Mouse (Mus musculus) neural tube, embryonic 13.5 days (tissue): ENCODE measurements around the gene Acy3. TPM values are rescaled to one million over a fixed set of nuclear protein-coding genes. Genes with fewer than 3 reads are reported as not detected.

ENCODE experiments used
- ATAC-seq: fragments of 200-750 bp; cut with Nextera tagmentation; 2 replicates; pipeline ENCODE4 v1.8.0; 2017; ENCODE audit warnings: low read depth, mild to moderate bottlenecking, moderate TSS enrichment, moderate library complexity
- H3K27ac ChIP-seq: fragments of 300-500 bp; sonication (generic); replicated peaks from 2 replicates; pipeline ENCODE4 v1.5.1; 2015; ENCODE audit warnings: moderate library complexity, mild to moderate bottlenecking, inconsistent platforms
- H3K27me3 ChIP-seq: fragments of 300-500 bp; sonication (generic); 2 replicates; pipeline ENCODE4 v1.6.1; 2015; ENCODE audit warnings: mild to moderate bottlenecking, inconsistent platforms
- H3K36me3 ChIP-seq: fragments of 300-500 bp; sonication (generic); 2 replicates; pipeline ENCODE4 v1.6.1; 2015; ENCODE audit warnings: mild to moderate bottlenecking, inconsistent platforms
- H3K4me1 ChIP-seq: fragments of 300-500 bp; sonication (generic); replicated peaks from 2 replicates; pipeline ENCODE4 v1.6.1; 2015; ENCODE audit warnings: inconsistent platforms
- H3K4me2 ChIP-seq: fragments of 300-500 bp; sonication (generic); 2 replicates; pipeline ENCODE4 v1.6.1; 2015; ENCODE audit warnings: inconsistent platforms, mild to moderate bottlenecking, moderate library complexity
- H3K4me3 ChIP-seq: fragments of 300-500 bp; sonication (generic); 2 replicates; pipeline ENCODE4 v1.5.1; 2015; ENCODE audit warnings: mild to moderate bottlenecking, inconsistent platforms
- H3K9ac ChIP-seq: fragments of 300-500 bp; sonication (generic); 2 replicates; pipeline ENCODE4 v1.6.1; 2015; ENCODE audit warnings: moderate library complexity, mild to moderate bottlenecking, inconsistent platforms
- H3K9me3 ChIP-seq: fragments of 300-500 bp; sonication (generic); 2 replicates; pipeline ENCODE4 v1.6.1; 2016; ENCODE audit warnings: inconsistent platforms
- WGBS: fragments of 180-500 bp; shearing (Covaris S2); methylation state at CpG from one replicate; pipeline ENCODE4 v1.1.7; 2015; 5-methylcytosine and 5-hydroxymethylcytosine counted together
- polyA plus RNA-seq: library from polyadenylated mRNA; unstranded; fragments of >200 nt; fragmentation: Nextera tagmentation; extraction: Ambion mirVana; gene quantifications from 2 replicates; pipeline ENCODE4 v1.2.1, GENCODE M21; 2015

Acy3 gene
- polyA plus RNA-seq, 1 experiment from 2014 or later = 3.9 TPM

- peaks cover 20% of the 10 kb centered on the region for H3K4me1 ChIP-seq
- no peaks in the 10 kb centered on the region for H3K9me3 ChIP-seq
- no peak overlapping the region; the same call in 1 of the 2 replicates for H3K4me3 ChIP-seq
- peaks cover 49% of the 10 kb centered on the region for H3K36me3 ChIP-seq
- no peaks in the 10 kb centered on the region for H3K27me3 ChIP-seq
- no peak for ATAC-seq
- no peak overlapping the region for H3K4me2 ChIP-seq
- H3K27ac ChIP-seq = no peak overlapping the region
- 94% methylated on average over 5 of the region's 5 CpGs for WGBS
- no peak overlapping the region; the same call in 1 of the 2 replicates for H3K9ac ChIP-seq
These were observed 24.7 kb downstream of the Acy3 start for GRCm38 (mm10) chr19:4011086-4011485.

DNA sequence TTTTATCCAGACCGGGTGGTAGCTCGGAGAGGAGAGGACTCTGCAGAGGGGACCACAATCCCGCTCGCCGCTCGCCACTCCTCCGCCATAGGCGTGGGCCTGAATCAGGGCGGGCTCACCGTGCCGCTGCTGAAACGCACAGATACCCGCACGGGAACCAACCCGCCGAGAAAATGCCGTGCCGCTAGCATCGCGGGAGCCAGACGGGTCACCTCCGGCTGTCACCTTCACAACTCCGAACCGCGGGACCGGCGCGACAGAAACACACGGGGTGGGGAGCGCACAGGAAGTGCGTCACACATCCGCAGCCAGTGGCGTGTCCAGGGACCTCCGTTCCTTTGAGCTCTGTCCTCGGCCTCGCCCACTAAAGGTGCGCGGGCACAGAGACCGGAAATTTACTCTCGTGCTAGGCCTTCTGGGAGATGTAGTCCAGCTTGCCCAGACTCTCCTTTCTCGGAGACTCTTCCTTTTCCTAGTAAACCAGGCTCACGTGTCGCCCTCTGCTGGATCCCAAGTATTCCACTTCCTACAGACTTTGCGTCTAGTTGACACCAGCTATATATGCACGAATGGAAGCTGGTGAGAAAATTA lies 26.2 kb downstream of the Acy3 start, which contains the start of gene Ndufv1:
Ndufv1 (minus strand) TSS at position 375 of the 591 bp plus-strand sequence.
- ATAC-seq = peak; percentile 99
- peak within 1 kb of the TSS; percentile 79 for H3K4me3 ChIP-seq
- under 1% methylated on average over 45 of the region's 45 CpGs for WGBS
- no peaks in the 10 kb centered on the region for H3K27me3 ChIP-seq
- H3K4me1 ChIP-seq = peaks cover 20% of the 10 kb centered on the region
- H3K36me3 ChIP-seq = peaks cover 34% of the 10 kb centered on the region
- H3K4me2 ChIP-seq = peak within 1 kb of the TSS; percentile 61
- H3K27ac ChIP-seq = peak within 1 kb of the TSS; percentile 73
- peak within 1 kb of the TSS; percentile 80 for H3K9ac ChIP-seq
- no peaks in the 10 kb centered on the region for H3K9me3 ChIP-seq

DNA sequence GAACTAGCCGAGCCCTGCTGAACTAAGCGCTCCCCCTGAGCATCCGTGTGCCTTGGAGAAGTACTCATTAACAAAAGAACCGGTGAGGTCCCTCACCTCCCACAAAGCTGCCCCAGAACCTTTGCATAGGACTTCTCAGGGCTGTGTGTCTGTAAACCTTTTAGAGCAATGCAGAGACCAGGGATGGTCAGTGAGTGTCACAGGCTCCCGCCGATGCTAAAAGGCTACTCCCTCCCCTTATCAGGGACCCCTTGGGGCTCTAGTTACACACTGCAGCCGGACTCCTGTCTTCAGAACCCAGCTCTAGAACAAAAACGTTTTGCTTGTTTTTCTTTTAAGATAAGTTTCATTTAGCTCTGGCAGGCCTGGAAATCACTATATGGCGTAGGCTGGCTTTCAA lies 26.7 kb downstream of the Acy3 start:
- no peak; the same call in 1 of the 2 replicates for ATAC-seq

GRCm38 (mm10) chr19:4014802-4015201 lies 28.4 kb downstream of the Acy3 start:
- Histone ChIP-seq H3K9ac (no peak overlapping the region), H3K9me3 (no peaks in the 10 kb centered on the region), H3K36me3 (peaks cover 11% of the 10 kb centered on the region)

More for the DNA sequence above, 26.7 kb downstream of the Acy3 start:
- Histone ChIP-seq H3K4me2 (peak overlapping the region; percentile 47), H3K27me3 (no peaks in the 10 kb centered on the region), H3K36me3 (peaks cover 29% of the 10 kb centered on the region), H3K9me3 (no peaks in the 10 kb centered on the region), H3K4me3 (peak overlapping the region; percentile 79), H3K4me1 (peaks cover 20% of the 10 kb centered on the region), H3K9ac (peak overlapping the region; percentile 44), H3K27ac (no peak overlapping the region)
- 21% methylated on average over 9 of the region's 9 CpGs for WGBS

GRCm38 (mm10) chr19:4015635-4016034 lies 29.3 kb downstream of the Acy3 start:
- 64% methylated on average over 5 of the region's 5 CpGs for WGBS
- no peak overlapping the region for H3K4me2 ChIP-seq
- no peak for ATAC-seq
- 0 out of 2 replicates have a peak overlapping the region, but pooled peaks have one; percentile 5 for H3K9ac ChIP-seq
- no peak overlapping the region for H3K27ac ChIP-seq
- H3K4me1 ChIP-seq = peaks cover 20% of the 10 kb centered on the region
- H3K4me3 ChIP-seq = no peak overlapping the region
- H3K9me3 ChIP-seq = no peaks in the 10 kb centered on the region
- H3K36me3 ChIP-seq = peaks cover 4% of the 10 kb centered on the region; the same call in 1 of the 2 replicates
- H3K27me3 ChIP-seq = no peaks in the 10 kb centered on the region

More at GRCm38 (mm10) chr19:4014802-4015201, 28.4 kb downstream of the Acy3 start:
- no peak for ATAC-seq
- Histone ChIP-seq H3K4me3 (no peak overlapping the region), H3K27me3 (no peaks in the 10 kb centered on the region), H3K4me1 (peaks cover 20% of the 10 kb centered on the region), H3K27ac (no peak overlapping the region), H3K4me2 (no peak overlapping the region)

- Histone ChIP-seq H3K4me2 (no peak overlapping the region), H3K4me3 (no peak overlapping the region), H3K4me1 (peaks cover 5% of the 10 kb centered on the region; the same call in 1 of the 2 replicates), H3K9me3 (no peaks in the 10 kb centered on the region), H3K9ac (0 out of 2 replicates have a peak overlapping the region, but pooled peaks have one; percentile 26), H3K27ac (no peak overlapping the region), H3K27me3 (no peaks in the 10 kb centered on the region), H3K36me3 (no peaks in the 10 kb centered on the region)
- no peak for ATAC-seq
- WGBS = 74% methylated on average over 10 of the region's 10 CpGs
These were observed 31.7 kb downstream of the Acy3 start for GRCm38 (mm10) chr19:4017921-4018587.

- no peak overlapping the region for H3K4me2 ChIP-seq
- 0 out of 2 replicates have a peak overlapping the region, but pooled peaks have one; percentile 38 for H3K9ac ChIP-seq
- no peaks in the 10 kb centered on the region; the same call in 1 of the 2 replicates for H3K4me1 ChIP-seq
- WGBS = 31% methylated on average over 18 of the region's 18 CpGs
- no peak overlapping the region for H3K4me3 ChIP-seq
- H3K27me3 ChIP-seq = no peaks in the 10 kb centered on the region
- no peaks in the 10 kb centered on the region for H3K9me3 ChIP-seq
- peak; percentile 82 for ATAC-seq
- no peaks in the 10 kb centered on the region for H3K36me3 ChIP-seq
- no peak overlapping the region for H3K27ac ChIP-seq
These were observed 32.6 kb downstream of the Acy3 start for GRCm38 (mm10) chr19:4018743-4019583.

GRCm38 (mm10) chr19:4023185-4023584 lies 36.8 kb downstream of the Acy3 start:
- Histone ChIP-seq H3K27me3 (no peaks in the 10 kb centered on the region), H3K4me2 (no peak overlapping the region), H3K4me1 (no peaks in the 10 kb centered on the region; the same call in 1 of the 2 replicates), H3K36me3 (no peaks in the 10 kb centered on the region), H3K9me3 (no peaks in the 10 kb centered on the region), H3K9ac (no peak overlapping the region), H3K27ac (no peak overlapping the region), H3K4me3 (no peak overlapping the region)
- no peak for ATAC-seq
- 81% methylated on average over 7 of the region's 7 CpGs for WGBS

DNA sequence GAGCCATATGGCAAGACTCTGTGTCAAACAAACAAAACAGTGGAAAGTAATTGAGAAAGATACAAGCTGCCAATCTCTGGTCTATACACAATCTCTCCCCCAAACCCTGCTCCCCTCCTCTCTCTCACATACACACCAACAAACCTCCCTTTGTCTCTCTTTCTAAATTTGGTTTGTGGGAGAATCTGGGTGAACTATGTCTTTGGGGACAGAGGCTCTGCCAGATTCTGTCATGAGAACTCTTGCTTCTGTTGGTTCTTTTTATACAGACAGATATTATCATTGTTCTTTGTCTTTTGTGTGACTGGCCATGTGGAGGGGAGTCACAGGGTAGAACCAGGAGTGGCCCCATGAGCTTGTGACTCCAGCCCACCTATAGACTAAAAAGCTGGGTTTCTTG lies 41.2 kb downstream of the Acy3 start:
- Histone ChIP-seq H3K4me3 (no peak overlapping the region), H3K27ac (no peak overlapping the region), H3K4me1 (no peaks in the 10 kb centered on the region), H3K27me3 (no peaks in the 10 kb centered on the region), H3K9me3 (no peaks in the 10 kb centered on the region), H3K4me2 (no peak overlapping the region), H3K9ac (no peak overlapping the region), H3K36me3 (no peaks in the 10 kb centered on the region)
- no peak for ATAC-seq

GRCm38 (mm10) chr19:4032668-4033067 lies 46.3 kb downstream of the Acy3 start:
- 68% methylated on average over 7 of the region's 7 CpGs for WGBS

DNA sequence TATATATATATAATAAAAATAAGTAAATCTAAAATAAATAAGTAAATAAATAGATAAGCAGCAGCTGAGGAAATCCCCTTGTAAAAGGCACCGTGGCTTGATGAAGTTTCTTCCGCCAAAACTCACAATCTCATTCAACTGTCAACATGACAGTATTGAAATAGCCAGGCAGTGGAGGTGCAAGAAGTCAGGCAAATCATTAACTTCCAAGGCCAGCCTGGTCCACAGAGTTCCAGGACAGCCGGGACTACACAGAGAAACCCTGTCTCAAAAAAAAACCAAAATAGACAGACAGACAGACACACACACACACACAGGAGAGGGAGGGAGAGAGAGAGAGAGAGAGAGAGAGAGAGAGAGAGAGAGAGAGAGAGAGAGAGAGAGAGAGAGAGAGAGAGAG lies 46.9 kb downstream of the Acy3 start:
- no peak for ATAC-seq
- Histone ChIP-seq H3K4me3 (no peak overlapping the region), H3K4me1 (peaks cover 19% of the 10 kb centered on the region; the same call in 1 of the 2 replicates), H3K9ac (no peak overlapping the region), H3K36me3 (peaks cover 4% of the 10 kb centered on the region), H3K27me3 (no peaks in the 10 kb centered on the region), H3K9me3 (no peaks in the 10 kb centered on the region), H3K4me2 (no peak overlapping the region), H3K27ac (no peak overlapping the region)
- WGBS = 73% methylated on average over 3 of the region's 3 CpGs

More at GRCm38 (mm10) chr19:4032668-4033067, 46.3 kb downstream of the Acy3 start:
- no peaks in the 10 kb centered on the region for H3K27me3 ChIP-seq
- no peak overlapping the region for H3K4me3 ChIP-seq
- H3K27ac ChIP-seq = no peak overlapping the region
- H3K9me3 ChIP-seq = no peaks in the 10 kb centered on the region
- no peak overlapping the region for H3K4me2 ChIP-seq
- H3K36me3 ChIP-seq = peaks cover 4% of the 10 kb centered on the region
- no peak overlapping the region for H3K9ac ChIP-seq
- H3K4me1 ChIP-seq = peaks cover 13% of the 10 kb centered on the region; the same call in 1 of the 2 replicates
- ATAC-seq = no peak

DNA sequence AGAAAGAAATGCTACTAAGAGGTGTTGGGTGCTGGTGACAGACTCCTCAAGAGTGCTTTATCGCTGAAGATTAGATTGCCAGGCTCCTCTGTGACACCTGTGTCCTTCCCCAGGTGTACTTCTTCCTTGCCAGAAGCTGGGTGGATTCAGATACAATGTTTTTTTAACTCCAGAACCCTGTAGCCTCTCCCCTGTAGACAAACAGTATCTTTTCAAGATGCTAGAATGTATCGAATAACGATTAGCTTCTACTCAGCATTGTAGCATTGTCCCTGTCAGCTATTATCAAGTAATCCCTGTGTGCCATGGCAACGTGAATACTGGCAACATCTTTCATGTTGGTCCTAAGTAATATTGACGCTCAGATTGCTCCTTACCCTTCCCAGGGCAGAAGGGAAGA lies 47.4 kb downstream of the Acy3 start:
- no peak overlapping the region for H3K9ac ChIP-seq
- WGBS = 75% methylated on average over 5 of the region's 5 CpGs
- H3K9me3 ChIP-seq = no peaks in the 10 kb centered on the region
- H3K36me3 ChIP-seq = peaks cover 4% of the 10 kb centered on the region
- H3K27ac ChIP-seq = no peak overlapping the region
- no peak overlapping the region for H3K4me2 ChIP-seq
- peaks cover 20% of the 10 kb centered on the region; the same call in 1 of the 2 replicates for H3K4me1 ChIP-seq
- no peak for ATAC-seq
- no peak overlapping the region for H3K4me3 ChIP-seq
- H3K27me3 ChIP-seq = no peaks in the 10 kb centered on the region
